In genomic region chr5:143048232-143049012, GRCm38 (mm10) we compare ENCODE assay signal across 8 mouse cellular contexts.
DNase-seq lines count a peak whose midpoint lies in the region; ATAC-seq and TF ChIP-seq lines count a peak whose summit lies in the region.

No protein-coding gene starts in this region.

- no peak for TF ChIP-seq CTCF in bone marrow, adult 2 months (IDR thresholded peaks at IDR 0.05; ENCODE audit: control insufficient read depth, insufficient read depth, low read length)
- no peak for TF ChIP-seq CTCF in heart, postnatal 0 days (IDR thresholded peaks at IDR 0.05; ENCODE audit: low read depth)

- intact Hi-C loops in gastrocnemius, postnatal 14 days (cut with DNase I; ENCODE audit: low total_unique reads): no loop called here

- H3K9me3 ChIP-seq in kidney, embryonic 15.5 days (replicated peaks): no peaks in the 10 kb centered on the region
- no peaks in the 10 kb centered on the region for H3K9me3 ChIP-seq in heart, postnatal 0 days (replicated peaks; ENCODE audit: control insufficient read depth, low read length)
- no peaks in the 10 kb centered on the region for H3K9me3 ChIP-seq in midbrain, embryonic 14.5 days (ENCODE audit: control insufficient read depth, low read length)

- H3K27ac ChIP-seq in kidney, embryonic 15.5 days: peak overlapping the region; percentile 79
- peak overlapping the region; percentile 44 for H3K27ac ChIP-seq in bone marrow, adult 2 months (ENCODE audit: control insufficient read depth, insufficient read depth, low read depth, low read length, poor library complexity)
- H3K27ac ChIP-seq in heart, postnatal 0 days (ENCODE audit: low read depth): peak overlapping the region; percentile 60
- H3K27ac ChIP-seq in midbrain, embryonic 14.5 days (replicated peaks; ENCODE audit: low read depth, low read length): peak overlapping the region; percentile 86

- no peak for TF ChIP-seq POLR2A in bone marrow, adult 2 months (IDR thresholded peaks at IDR 0.05; ENCODE audit: borderline replicate concordance, control insufficient read depth, low read depth, low read length)

- no peaks in the 10 kb centered on the region for H3K27me3 ChIP-seq in kidney, embryonic 15.5 days
- H3K27me3 ChIP-seq in heart, postnatal 0 days (ENCODE audit: control insufficient read depth, insufficient read depth, low read length): no peaks in the 10 kb centered on the region
- no peaks in the 10 kb centered on the region for H3K27me3 ChIP-seq in midbrain, embryonic 14.5 days (ENCODE audit: control insufficient read depth, insufficient read depth, low read length)

- no peak for DNase-seq in kidney, adult 18-20 months
- no peak for DNase-seq in heart, postnatal 0 days (ENCODE audit: low spot score)
- peak; percentile 67 for DNase-seq in midbrain, embryonic 14.5 days
- DNase-seq in gastrocnemius, postnatal 14 days: no peak
- DNase-seq in thymus, postnatal 0 days (ENCODE audit: low spot score): no peak

- no peak for TF ChIP-seq EP300 in heart, postnatal 0 days (IDR thresholded peaks at IDR 0.05; ENCODE audit: low read depth)

- no peak overlapping the region for H3K4me2 ChIP-seq in kidney, embryonic 15.5 days
- no peak overlapping the region for H3K4me2 ChIP-seq in heart, postnatal 0 days (ENCODE audit: low read depth, low read length)
- H3K4me2 ChIP-seq in midbrain, embryonic 14.5 days (ENCODE audit: low read length): no peak overlapping the region

- H3K4me1 ChIP-seq in kidney, embryonic 15.5 days: peaks cover 13% of the 10 kb centered on the region
- H3K4me1 ChIP-seq in bone marrow, adult 2 months (ENCODE audit: control insufficient read depth, insufficient read depth, low read length): peaks cover 13% of the 10 kb centered on the region
- peaks cover 30% of the 10 kb centered on the region for H3K4me1 ChIP-seq in heart, postnatal 0 days (ENCODE audit: control insufficient read depth, insufficient read depth)
- H3K4me1 ChIP-seq in midbrain, embryonic 14.5 days (ENCODE audit: control insufficient read depth, insufficient read depth, low read length): peaks cover 28% of the 10 kb centered on the region

- H3K9ac ChIP-seq in kidney, embryonic 15.5 days: no peak overlapping the region
- H3K9ac ChIP-seq in heart, postnatal 0 days (replicated peaks; ENCODE audit: low read depth, low read length): no peak overlapping the region
- H3K9ac ChIP-seq in midbrain, embryonic 14.5 days (replicated peaks; ENCODE audit: low read length): 0 out of 2 replicates have a peak overlapping the region, but pooled peaks have one; percentile 20

- no peak overlapping the region for H3K4me3 ChIP-seq in kidney, embryonic 15.5 days (replicated peaks)
- no peak overlapping the region for H3K4me3 ChIP-seq in bone marrow, adult 2 months (replicated peaks; ENCODE audit: control insufficient read depth, low read depth, low read length)
- no peak overlapping the region for H3K4me3 ChIP-seq in heart, postnatal 0 days (ENCODE audit: low read depth, low read length)
- no peak overlapping the region for H3K4me3 ChIP-seq in midbrain, embryonic 14.5 days (replicated peaks; ENCODE audit: low read depth, low read length)

- no peak for ATAC-seq in kidney, embryonic 15.5 days (replicated peaks; ENCODE audit: low FRiP score)
- no peak for ATAC-seq in heart, postnatal 0 days (ENCODE audit: insufficient read depth, low read depth)
- peak; percentile 43; the same call in 1 of the 2 replicates for ATAC-seq in midbrain, embryonic 14.5 days (ENCODE audit: low FRiP score, low TSS enrichment)
- ATAC-seq in megakaryocyte progenitor cell, adult 5-6 weeks (replicated peaks; ENCODE audit: poor library complexity): no peak

- peaks cover 45% of the 10 kb centered on the region for H3K36me3 ChIP-seq in kidney, embryonic 15.5 days
- H3K36me3 ChIP-seq in heart, postnatal 0 days (replicated peaks; ENCODE audit: control insufficient read depth, insufficient read depth, low read length): 0 out of 2 replicates have a peak, but pooled peaks cover 6% of the 10 kb centered on the region
- H3K36me3 ChIP-seq in midbrain, embryonic 14.5 days (ENCODE audit: control insufficient read depth, insufficient read depth, low read length): no peaks in the 10 kb centered on the region
